Mouse (Mus musculus) mesoderm, embryonic 11.5 days (tissue): ENCODE measurements at regions not wholly inside any gene's neighbourhood (a gene's known extent, or its start where the extent isn't known, plus 50 kb on each side); places are given as distances from the start of the nearest gene placed in this dataset.
A peak's percentile ranks its signal among the peaks of the same experiment; 100 is the strongest.

Source experiments
- DNase-seq: peaks from one replicate; pipeline ENCODE4 v3.0.0-alpha.2; 2012; ENCODE audit warnings: low read depth, low spot score

- no peak for DNase-seq
Observed at GRCm38 (mm10) chr17:87202958-87203720, 62.6 kb downstream of the Mcfd2 start.

GRCm38 (mm10) chr17:87202490-87202889 is 63.2 kb downstream of the Mcfd2 start:
- no peak for DNase-seq

DNA sequence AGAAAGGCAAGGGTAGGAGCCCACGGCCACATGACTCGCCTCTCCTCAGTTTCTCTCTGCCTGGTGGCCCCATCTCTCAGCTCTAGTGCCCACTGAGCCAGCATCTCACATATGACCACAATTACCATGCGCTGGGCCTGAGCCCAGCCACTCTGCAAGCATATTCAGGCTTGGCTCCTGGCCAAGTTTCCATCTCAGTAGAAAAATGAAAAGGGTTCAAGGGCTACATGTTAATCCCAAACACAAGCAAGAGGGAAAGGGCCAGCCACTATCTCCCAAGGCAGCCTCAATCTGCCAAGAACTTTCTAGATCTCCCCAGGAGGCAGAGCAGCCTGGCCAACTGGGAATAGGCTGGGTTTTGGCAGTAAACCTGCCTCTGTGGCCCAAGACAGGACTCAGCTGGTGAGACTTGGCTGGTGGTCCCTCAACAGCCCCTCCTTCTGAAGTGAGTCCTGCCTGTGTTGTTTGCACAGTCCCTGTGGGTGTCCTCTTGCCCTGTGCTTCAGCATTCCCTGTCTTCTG is 65.0 kb downstream of the Mcfd2 start:
- DNase-seq: peak; percentile 62

DNA sequence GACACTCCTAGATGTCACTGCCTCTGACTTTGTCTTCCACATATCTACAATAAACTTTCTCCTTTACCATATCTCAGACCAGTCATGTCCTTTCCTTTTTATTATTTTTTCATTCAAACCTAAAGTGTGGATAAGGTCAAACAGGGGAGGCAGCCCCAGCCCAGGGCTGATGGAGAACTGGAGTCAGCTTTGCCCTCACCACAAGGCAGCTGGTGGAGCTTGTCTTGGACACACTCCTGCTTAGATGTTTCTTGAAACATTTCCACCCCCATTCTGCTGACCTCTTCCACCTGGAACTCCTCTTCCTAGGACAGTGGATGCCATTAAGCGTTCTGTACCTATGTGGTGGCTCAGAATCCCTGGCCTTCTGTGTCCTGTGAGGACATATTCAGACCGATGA is 65.6 kb downstream of the Mcfd2 start:
- no peak for DNase-seq

- DNase-seq: no peak
Observed at GRCm38 (mm10) chr17:87199134-87199533, 66.6 kb downstream of the Mcfd2 start.

DNA sequence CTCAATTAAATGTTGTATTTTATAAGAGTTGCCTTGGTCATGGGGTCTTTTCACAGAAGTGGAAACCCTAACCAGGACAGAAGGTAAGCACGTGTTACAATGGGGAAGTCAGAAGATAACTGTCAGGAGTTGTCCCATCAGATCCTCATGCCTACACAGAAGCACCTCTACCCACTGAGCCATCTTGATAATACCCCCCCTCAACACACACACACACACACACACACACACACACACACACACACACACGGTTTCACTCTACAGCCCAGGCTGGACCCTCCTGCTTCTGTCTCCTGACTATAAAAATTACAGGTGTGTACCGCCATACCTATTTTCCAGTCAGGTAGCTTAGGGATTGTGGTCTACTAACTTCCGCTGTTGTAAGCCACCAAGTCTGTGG is 68.3 kb downstream of the Mcfd2 start:
- DNase-seq: no peak

DNA sequence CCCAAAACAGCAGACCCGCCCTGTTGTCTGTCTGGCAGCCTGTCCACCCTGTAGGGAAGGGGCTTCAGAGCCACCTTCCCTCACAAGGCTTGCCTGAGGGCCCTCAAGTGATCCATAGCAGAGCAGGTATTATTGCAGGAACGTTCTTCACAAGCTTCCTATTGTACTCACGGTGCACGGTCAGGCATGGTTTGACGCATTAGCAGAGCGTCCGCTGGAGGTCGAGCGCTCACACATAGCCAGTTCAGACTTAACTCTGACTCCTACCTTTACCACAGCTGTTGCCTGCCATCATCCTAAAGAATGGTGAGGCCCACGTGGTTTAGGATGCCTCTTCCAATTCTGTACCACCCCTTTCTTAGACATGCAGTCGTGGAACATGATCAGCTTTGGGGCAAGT is 71.1 kb downstream of the Mcfd2 start:
- DNase-seq: no peak

DNA sequence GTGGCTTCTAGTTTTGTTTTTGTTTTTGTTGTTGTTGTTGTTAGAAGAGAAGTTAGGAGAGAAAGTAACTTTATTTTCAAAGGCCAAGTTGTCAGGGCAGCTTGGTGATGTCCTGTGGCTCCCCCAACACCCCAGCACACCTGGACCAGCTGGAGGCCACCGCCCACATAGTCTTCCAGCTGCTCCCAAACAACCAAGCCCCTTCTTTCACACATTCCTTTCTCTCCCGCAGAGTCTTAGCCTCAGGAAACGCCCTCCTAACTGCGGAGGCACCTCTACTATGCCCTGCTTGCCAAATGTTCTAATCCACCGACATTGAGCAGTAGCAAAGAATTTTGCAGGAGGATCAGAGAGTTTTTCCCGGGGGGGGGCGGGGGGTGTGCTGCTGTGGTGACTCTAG is 72.3 kb downstream of the Mcfd2 start:
- no peak for DNase-seq

- no peak for DNase-seq
Observed at GRCm38 (mm10) chr17:87189670-87190069, 76.1 kb downstream of the Mcfd2 start.
